Mouse (Mus musculus) thymus, postnatal 4 days (tissue): ENCODE results near the gene Eef1a2.

Experiments
- DNase-seq: peaks from one replicate; pipeline ENCODE4 v3.0.0; 2021

The Eef1a2 gene

GRCm38 (mm10) chr2:181130245-181130644, 26.6 kb downstream of the Eef1a2 start:
- DNase-seq: no peak

- no peak for DNase-seq
Measured at GRCm38 (mm10) chr2:181128963-181129362, 27.9 kb downstream of the Eef1a2 start.

- DNase-seq: no peak
Measured at GRCm38 (mm10) chr2:181127786-181128185, 29.0 kb downstream of the Eef1a2 start.

DNA sequence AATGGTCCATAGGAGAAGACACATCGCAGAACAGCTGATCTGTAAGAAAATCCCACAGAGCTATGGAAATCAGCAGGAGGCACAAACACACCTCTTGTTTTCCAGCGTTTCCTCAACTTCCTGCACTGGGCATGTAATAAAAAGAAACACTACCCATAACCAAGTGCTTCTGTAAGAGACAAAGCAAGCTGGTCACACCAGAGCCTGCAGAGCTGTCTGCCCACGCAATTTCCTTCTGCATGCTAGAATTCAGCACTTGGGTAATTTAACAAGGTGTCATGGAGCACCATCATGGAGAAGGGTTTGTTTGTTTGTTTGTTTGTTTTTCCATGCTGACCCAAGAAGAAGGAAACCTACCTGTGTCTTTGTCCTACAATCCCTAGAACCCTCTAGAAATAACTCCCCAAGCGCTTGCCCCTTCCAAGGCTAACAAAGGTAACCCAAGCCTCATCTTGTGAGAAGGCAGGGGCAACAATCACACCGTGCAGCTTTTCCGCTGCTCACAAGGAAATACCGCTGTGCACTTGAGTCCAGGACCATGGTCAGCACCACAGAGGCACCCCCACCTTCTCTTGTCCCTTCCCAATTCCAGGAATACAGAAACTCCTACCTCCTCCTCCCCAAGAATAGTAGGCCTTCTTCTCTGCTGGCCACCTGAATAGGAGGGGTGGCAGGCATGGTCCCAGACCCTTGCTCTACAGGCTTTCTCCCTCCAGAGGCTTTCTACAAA, 30.9 kb downstream of the Eef1a2 start:
- DNase-seq: no peak

DNA sequence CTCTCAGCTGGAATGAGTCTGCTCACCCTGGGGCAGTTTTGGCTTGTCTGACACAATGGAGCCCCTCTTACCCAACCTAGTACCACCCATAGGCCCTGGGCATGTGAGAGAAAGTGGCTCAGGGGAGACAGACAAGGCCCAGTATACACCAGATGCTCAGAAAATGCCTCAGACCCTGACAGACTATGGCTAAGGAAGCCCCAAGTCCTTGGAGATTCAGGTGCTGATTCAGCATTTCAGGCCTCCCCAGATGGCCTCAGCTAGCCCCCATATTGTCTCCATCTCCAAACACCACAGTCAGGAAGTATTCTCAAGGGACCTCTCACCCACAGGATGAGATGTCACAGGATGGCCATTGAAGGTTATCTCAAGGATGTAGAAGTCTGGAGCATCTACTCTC, 34.2 kb downstream of the Eef1a2 start:
- DNase-seq: no peak

GRCm38 (mm10) chr2:181120922-181121449, 35.8 kb downstream of the Eef1a2 start:
- no peak for DNase-seq

DNA sequence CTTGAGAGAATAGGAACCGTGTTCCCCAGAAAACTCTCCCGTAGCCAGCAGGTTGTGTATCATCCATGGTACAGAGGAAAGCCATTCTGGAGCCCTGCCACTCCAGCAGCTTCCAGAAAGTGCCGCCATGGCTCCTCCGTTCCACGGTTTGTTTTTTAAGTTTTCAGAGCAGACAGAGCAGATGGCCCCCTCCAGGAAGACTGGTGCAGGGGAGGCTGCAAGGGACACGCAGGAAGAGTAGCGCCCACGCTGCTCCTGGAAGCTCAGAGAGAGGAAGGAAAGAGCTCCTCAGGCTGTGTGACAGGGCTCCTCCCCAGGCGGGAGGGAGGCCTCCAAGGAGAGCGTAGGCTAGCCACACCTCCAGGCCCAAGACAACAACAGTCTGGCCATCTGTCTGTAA, 36.9 kb downstream of the Eef1a2 start:
- DNase-seq: no peak

- DNase-seq: no peak
Measured at GRCm38 (mm10) chr2:181116436-181116835, 40.4 kb downstream of the Eef1a2 start.

DNA sequence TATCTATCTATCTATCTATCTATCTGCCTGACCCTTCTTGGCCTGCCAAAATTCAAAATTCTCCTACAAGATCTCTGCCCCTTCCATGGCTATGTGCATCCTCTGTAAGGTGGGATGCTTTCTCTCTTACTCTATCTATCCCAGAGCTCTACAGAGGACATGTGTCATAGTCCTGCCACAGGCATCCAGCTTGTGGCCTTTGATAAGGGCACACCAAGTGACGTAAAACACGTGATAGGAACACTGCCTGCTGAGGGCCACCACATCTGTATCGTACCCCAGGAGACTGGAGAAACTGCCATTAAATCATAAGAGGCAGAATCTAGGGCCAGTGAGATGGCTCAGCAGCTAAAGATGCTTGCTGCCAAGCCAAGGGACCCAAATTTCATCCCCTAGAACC, 41.4 kb downstream of the Eef1a2 start:
- DNase-seq: no peak

DNA sequence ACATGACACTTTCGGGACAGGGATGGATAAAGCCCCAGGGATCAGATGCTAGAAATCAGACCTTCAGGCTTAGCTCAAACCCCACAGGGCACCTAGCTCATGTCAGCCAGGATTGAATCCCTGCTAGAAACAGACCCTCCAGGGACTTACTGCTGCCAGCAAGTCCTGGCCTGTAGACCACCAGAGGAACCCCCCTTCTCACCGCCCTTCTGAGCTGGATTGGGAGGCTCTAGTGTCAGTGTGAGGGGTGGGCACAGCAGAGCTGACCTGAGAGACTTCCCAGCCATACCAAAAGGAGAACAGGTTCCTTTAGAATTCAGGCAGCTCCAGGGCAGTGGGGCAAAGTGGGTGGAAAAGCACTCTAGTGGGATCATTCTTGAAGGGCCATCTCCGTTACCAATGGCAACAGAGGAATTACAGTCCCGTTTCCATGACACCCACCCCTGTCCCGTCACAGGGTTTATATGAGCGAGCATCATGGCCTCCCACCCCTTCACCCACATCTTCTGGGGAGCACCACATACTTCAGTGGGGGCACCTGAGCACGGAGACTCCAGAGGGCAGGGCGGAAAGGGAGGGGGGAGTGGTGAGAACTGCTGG, 43.0 kb downstream of the Eef1a2 start:
- no peak for DNase-seq

DNA sequence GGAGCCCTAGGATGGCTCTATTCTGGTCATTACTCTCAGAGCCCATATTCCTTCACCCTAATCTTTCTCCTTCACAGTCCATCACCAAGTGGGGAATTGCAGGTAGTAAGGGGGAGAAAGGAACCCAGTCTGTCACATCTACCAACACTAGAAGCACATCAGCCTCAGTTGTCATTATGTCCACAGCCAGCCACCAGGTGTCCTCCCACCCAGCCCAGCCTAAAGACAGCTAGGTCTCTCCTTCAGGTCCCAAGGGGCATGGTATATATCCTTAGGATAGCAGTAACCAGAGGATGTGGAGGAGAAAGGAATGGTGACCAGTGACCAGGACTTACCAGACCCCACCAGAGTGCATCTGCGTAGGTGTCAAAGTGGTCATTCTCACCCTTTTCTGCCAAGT, 45.1 kb downstream of the Eef1a2 start:
- DNase-seq: no peak

GRCm38 (mm10) chr2:181104111-181104510, 52.7 kb downstream of the Eef1a2 start:
- DNase-seq: no peak

GRCm38 (mm10) chr2:181102161-181102560, 54.7 kb downstream of the Eef1a2 start:
- DNase-seq: no peak

DNA sequence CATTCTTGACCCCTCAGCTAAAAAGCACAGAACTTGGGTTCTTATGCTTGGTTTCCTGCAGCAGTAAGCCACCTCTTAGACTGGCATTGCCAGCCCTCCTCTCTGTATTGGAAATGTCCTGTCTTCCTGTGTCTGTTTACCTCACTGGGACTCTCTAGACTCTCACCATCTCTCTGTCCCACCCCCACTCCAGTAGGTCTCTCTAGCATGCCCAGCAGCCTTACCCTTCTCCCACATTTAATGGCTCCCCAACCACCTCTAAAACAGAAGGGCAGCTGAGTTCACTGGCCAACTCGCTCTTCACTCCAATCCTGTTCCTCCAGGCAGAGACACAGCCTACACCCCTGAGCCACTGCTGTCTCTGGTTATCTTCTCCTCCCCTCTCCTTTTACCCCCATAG, 55.2 kb downstream of the Eef1a2 start:
- no peak for DNase-seq

DNA sequence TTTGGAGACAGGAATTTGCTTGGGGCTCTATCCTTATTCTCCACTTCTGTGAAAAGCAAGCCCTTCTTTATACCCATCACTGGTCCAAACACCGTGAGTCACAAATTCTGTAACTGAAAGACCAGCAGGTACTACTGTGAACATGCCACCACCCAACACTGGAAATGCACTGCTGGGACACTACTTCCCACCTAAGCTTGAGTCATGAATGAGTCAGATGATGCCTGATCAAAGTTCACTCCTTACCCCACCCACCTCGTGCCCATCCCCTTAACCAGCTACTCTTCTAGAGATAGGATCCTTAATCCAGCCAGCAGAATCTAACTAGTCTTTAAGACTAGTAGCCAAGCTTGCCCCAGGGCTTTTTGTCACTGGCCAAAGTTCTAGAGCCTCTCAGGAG, 56.7 kb downstream of the Eef1a2 start:
- DNase-seq: no peak
